Mouse (Mus musculus) CD4-positive, CD25-positive, alpha-beta regulatory T cell (primary cell): ENCODE measurements around the gene Inka2. TPM values are rescaled to one million over a fixed set of nuclear protein-coding genes. Genes with fewer than 3 reads are reported as not detected.

Experiments
- polyA plus RNA-seq: library from polyadenylated mRNA; unstranded; fragments of 100-300 nt; shearing (Covaris generic); gene quantifications from one replicate; pipeline ENCODE4 v1.2.1, GENCODE M21; 2017

Inka2 gene
- polyA plus RNA-seq: 3.1 TPM

GRCm38 (mm10) chr3:105704031-105705008 is at the start of gene Inka2:
TSS of gene Inka2 (plus strand) at chr3:105704599.

GRCm38 (mm10) chr3:105687324-105688060 is 16.9 kb upstream of the Inka2 start, which contains the start of gene Ddx20:
TSS of gene Ddx20 (minus strand) at chr3:105687574.

Other genes starting within 250 kb of the Inka2 start
- 29.1 TPM for gene Ddx20, start 17.0 kb upstream of the Inka2 start, polyA plus RNA-seq
- 278 TPM for gene Rap1a, start 96.7 kb downstream of the Inka2 start, polyA plus RNA-seq
- not detected for gene Adora3, start 166.3 kb downstream of the Inka2 start, polyA plus RNA-seq
- gene Tmigd3, start 166.3 kb downstream of the Inka2 start, polyA plus RNA-seq: not detected
- gene I830077J02Rik, start 228.1 kb downstream of the Inka2 start, polyA plus RNA-seq: 0.60 TPM